Mouse (Mus musculus): ENCODE measurements around the gene Tas2r126.
"Not testable (repeated sequence)": the region's sequence is repeated elsewhere in the genome, so short reads cannot be mapped to it uniquely, and the experiment has no call there.

Gene Tas2r126

DNA sequence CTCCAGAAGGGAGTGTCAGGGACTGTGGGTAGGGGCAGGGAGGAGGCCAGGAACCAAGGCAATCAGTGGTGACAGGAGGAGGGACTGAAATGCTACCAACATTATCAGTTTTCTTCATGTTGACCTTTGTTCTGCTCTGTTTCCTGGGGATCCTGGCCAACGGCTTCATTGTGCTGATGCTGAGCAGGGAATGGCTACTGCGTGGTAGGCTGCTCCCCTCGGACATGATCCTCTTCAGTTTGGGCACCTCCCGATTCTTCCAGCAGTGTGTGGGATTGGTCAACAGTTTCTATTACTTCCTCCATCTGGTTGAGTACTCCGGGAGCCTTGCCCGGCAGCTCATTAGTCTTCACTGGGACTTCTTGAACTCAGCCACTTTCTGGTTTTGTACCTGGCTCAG lies at the start of gene Tas2r126:
Tas2r126 (plus strand) TSS at position 90 of the 400 bp plus-strand sequence.
- in situ Hi-C loops (cut with MboI; ENCODE audit: low sequenced_read_pairs): no loop called here

DNA sequence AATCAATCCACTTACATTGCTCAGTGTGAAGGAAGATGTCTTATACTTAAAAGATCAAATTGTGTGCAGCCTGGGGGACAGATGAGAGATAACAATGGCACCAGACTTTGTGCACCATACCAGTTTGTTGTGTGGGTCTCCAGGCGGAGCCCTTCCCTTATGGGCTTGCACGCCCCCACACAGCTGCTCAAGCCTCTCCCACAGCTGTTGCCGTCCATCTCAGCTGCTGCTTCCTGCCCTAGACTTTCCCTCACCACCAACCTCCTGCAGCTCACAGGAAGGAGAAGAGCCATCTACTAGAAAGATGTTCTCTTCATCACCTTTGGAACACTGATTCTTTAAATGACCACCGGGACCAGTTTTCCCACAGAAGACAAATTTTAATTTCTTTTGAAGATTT lies 48.7 kb upstream of the Tas2r126 start:
- in situ Hi-C loops (cut with MboI; ENCODE audit: low sequenced_read_pairs): no loop called here

DNA sequence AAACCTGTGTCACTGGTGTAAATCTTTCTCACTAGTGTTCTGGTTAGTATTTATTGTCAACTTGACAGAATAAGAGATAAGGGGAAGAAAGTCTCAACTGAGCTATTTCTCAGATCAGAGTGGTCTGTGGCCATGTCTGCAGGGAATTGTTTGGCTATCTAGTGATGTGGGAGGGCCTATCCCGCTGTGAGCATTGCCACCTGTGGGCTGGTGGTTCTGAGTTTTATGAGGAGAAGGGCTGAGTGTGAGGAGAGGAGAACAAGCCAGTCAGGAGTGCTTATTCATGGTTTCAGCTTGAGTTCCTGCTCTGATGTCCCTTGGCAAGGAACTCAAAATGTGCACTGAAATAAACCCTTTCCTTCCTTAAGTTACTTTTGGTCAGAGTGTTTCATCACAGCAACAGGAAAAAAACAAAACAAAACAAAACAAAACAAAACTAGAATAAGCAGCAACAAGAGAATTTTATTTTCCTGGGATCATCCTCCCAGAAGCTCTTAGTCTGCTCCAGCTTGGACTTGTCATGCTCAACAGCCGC lies 42.5 kb upstream of the Tas2r126 start:
- in situ Hi-C loops (cut with MboI; ENCODE audit: low sequenced_read_pairs): no loop called here

GRCm38 (mm10) chr6:42395960-42396809 lies 38.1 kb upstream of the Tas2r126 start:
- in situ Hi-C loops (cut with MboI; ENCODE audit: low sequenced_read_pairs): no loop called here

- in situ Hi-C loops (cut with MboI; ENCODE audit: low sequenced_read_pairs): no loop called here
Observed at GRCm38 (mm10) chr6:42397041-42397657, 37.2 kb upstream of the Tas2r126 start.

- in situ Hi-C loops (cut with MboI; ENCODE audit: low sequenced_read_pairs): no loop called here
Observed at GRCm38 (mm10) chr6:42398285-42398684, 36.0 kb upstream of the Tas2r126 start.

- in situ Hi-C loops (cut with MboI; ENCODE audit: low sequenced_read_pairs): no loop called here
Observed at GRCm38 (mm10) chr6:42398998-42399397, 35.3 kb upstream of the Tas2r126 start.

GRCm38 (mm10) chr6:42399938-42400337 lies 34.4 kb upstream of the Tas2r126 start, which contains the start of gene Tas2r143:
Gene Tas2r143, plus strand, starts transcription at chr6:42400238.
- in situ Hi-C loops (cut with MboI; ENCODE audit: low sequenced_read_pairs): no loop called here

DNA sequence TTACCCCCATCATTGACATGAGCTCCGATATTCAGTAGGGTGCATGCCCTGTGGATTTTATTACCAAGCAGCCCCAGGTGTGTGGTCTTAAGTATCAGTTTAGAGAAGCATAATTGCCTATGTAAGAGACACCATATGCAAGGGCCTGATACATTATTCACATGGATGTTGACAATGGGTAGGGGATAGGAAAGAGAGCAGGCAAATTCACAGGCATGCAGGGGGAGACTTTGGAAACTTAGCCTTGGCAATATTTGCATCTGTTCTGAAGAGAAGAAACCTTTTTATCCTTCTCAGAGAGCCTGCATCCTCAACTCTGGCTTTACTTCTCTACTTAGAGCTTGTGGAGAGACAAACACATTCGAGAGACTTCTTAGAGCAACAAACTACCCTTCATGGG lies 29.2 kb upstream of the Tas2r126 start, which contains the start of gene Tas2r135:
Tas2r135 (plus strand) TSS at position 301 of the 400 bp plus-strand sequence.
- in situ Hi-C loops (cut with MboI; ENCODE audit: low sequenced_read_pairs): no loop called here

GRCm38 (mm10) chr6:42419443-42419842 lies 14.9 kb upstream of the Tas2r126 start:
- in situ Hi-C loops (cut with MboI; ENCODE audit: low sequenced_read_pairs): no loop called here

DNA sequence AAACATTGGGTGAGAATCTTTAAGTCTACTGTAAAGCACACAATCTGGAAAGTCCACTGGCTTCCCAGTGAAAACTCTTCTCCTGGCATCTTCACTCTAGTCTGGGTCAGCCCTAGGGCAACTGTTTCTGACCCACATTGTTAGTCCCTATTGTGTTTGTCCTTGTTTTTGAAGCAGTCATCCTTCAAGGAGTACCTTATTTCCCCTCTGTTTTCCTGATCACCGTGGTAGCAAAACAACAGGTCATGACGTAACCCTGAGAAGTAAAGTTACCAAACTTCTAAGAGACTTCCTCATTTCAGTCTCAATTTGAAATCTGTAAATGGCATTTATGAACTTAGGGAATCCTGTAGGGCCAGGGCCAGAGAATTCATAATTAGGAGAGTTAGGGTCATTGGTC lies 12.9 kb upstream of the Tas2r126 start:
- in situ Hi-C loops (cut with MboI; ENCODE audit: low sequenced_read_pairs): no loop called here

- in situ Hi-C loops (cut with MboI; ENCODE audit: low sequenced_read_pairs): no loop called here
Observed at GRCm38 (mm10) chr6:42424472-42424871, 9.9 kb upstream of the Tas2r126 start.

- in situ Hi-C loops (cut with MboI; ENCODE audit: low sequenced_read_pairs): no loop called here
Observed at GRCm38 (mm10) chr6:42426337-42426736, 8.0 kb upstream of the Tas2r126 start.

DNA sequence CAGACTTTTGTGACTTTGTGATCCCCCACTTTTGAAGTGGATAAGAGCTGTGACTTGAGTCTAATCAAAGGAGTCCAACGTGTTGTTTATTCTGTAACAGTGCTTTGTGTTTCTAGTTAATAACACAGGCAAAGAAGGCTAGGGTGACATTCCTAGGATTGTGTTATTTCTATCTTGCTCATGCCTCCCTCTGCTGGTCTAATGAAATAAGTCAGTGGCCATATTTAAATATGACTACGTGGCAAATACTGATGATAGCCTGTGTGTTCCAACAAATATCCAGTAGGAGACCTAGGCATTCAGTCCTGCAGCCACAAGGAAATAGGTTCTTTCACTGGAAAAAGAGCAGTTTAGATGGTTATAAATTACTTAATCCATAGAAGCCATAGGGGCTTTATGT lies 781 bp upstream of the Tas2r126 start:
- in situ Hi-C loops (cut with MboI; ENCODE audit: low sequenced_read_pairs): no loop called here

DNA sequence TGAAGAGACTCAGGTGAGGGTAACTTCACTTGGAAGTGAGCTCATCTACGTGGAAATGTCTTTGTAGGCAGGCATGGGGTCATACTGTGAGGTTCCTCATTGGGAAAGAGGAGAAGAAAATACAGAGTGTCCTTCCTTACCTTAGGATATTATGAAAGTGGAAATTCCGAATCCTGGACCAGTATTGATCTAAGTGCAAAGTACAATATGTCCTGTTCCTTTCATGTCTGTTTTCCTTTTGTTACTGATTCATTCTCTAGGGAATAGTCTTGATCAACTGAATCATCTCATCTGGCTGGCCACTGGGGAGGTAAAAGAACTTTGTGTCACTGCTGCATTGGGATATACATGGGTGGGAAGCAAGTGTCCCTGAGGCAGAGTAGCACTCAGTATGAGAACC lies 1.2 kb downstream of the Tas2r126 start:
- in situ Hi-C loops (cut with MboI; ENCODE audit: low sequenced_read_pairs): no loop called here

DNA sequence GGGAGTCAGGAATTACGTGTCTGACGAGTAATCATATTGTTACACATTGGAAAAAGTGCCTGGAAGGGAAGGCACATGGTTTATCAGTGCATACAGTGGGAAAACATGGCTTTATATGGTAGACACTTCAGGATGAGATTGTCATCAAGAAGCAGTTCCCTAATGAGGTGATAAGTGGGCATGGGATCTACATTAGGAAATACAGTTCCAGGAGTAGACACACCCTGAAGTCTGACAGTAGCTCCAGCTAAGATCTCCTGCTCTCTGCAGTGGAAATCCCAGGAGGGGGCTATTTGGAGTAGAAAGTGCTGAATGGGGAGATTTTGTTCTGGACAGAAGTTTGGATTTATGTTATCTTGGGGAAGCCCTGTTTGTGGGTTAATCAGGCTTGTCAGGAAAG lies 7.1 kb downstream of the Tas2r126 start:
- in situ Hi-C loops (cut with MboI; ENCODE audit: low sequenced_read_pairs): no loop called here

GRCm38 (mm10) chr6:42444491-42444890 lies 10.2 kb downstream of the Tas2r126 start:
- in situ Hi-C loops (cut with MboI; ENCODE audit: low sequenced_read_pairs): no loop called here

GRCm38 (mm10) chr6:42447381-42447780 lies 13.0 kb downstream of the Tas2r126 start:
- in situ Hi-C loops (cut with MboI; ENCODE audit: low sequenced_read_pairs): no loop called here

GRCm38 (mm10) chr6:42465096-42465495 lies 30.8 kb downstream of the Tas2r126 start, which contains the start of gene Olfr458:
Gene Olfr458, minus strand, starts transcription at chr6:42465196.
- in situ Hi-C loops (cut with MboI; ENCODE audit: low sequenced_read_pairs): no loop called here

DNA sequence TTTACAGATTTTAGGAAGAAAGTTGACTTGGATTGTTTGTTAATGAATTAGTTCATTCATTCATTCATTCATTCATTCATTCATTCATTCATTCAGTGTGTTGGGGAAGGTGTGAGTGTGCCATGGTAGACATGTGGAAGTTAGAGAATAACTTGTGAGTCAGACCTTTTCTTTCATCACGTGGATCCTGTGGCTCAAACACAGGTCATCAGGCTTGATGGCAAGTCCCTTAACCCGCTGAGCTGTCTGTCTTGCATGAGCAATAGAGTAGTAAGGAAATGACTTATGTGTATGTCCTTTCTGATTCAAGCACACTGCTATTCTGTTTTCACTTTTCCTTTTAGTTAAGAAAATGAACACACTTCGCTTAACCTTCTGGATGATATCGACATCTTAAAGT lies 36.2 kb downstream of the Tas2r126 start:
- in situ Hi-C loops (cut with MboI; ENCODE audit: low sequenced_read_pairs): no loop called here

DNA sequence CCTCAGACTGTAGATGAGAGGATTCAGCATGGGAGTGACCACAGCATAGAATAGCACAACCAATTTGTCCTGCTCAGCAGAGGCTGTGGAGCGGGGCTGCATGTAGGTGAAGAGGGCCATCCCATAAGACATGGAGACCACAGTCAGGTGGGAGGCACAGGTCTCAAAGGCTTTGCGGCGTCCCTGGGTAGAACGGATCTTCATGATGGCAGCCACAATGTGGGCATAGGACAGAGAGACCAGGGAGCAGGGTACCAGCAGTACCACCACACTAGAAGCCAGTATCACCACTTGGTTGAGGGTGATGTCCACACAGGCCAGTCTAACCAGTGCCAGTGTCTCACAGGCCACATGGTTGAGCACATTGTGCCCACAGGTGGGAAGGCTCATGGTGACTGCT lies 37.0 kb downstream of the Tas2r126 start:
- in situ Hi-C loops (cut with MboI; ENCODE audit: low sequenced_read_pairs): not testable (repeated sequence)

DNA sequence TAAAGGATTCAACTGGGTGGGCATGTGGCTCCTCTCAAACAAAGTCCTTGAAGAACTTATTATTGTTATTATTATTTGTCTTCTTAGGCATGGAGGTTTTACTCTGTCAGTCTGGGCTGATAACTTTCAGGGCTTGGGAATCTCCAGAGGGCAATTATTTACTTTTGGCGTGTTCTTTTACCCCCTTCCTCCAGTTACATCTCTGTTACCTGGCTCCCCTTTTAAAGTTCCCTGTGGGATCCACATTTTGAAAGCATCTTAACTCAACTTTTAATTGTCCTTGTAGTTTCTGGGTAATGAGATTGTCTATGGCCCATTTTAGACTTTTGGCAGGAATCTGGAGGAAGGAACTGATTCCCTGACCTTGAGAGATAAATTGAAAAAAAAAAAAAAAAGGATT lies 41.9 kb downstream of the Tas2r126 start, which contains the start of gene Olfr457:
Olfr457 (minus strand) TSS at position 101 of the 400 bp plus-strand sequence.
- in situ Hi-C loops (cut with MboI; ENCODE audit: low sequenced_read_pairs): no loop called here
